Mouse (Mus musculus): ENCODE data around the gene Rasl12.

Gene Rasl12

GRCm38 (mm10) chr9:65392638-65393364, 5.5 kb upstream of the Rasl12 start:
- 38% methylated on average over 6 of the region's 6 CpGs for WGBS

GRCm38 (mm10) chr9:65393606-65394005, 4.7 kb upstream of the Rasl12 start:
- WGBS = 62% methylated on average over 2 of the region's 2 CpGs

GRCm38 (mm10) chr9:65394360-65394759, 3.9 kb upstream of the Rasl12 start:
- 74% methylated on average over 2 of the region's 2 CpGs for WGBS

GRCm38 (mm10) chr9:65399934-65400333, 1.6 kb downstream of the Rasl12 start:
- 93% methylated on average over 6 of the region's 6 CpGs for WGBS

- 42% methylated on average over 15 of the region's 15 CpGs for whole genome bisulfite sequencing
These were observed 6.3 kb downstream of the Rasl12 start for GRCm38 (mm10) chr9:65404331-65405183.

GRCm38 (mm10) chr9:65405184-65405449, 6.8 kb downstream of the Rasl12 start:
- WGBS = 72% methylated on average over 2 of the region's 2 CpGs

GRCm38 (mm10) chr9:65407327-65407726, 9.0 kb downstream of the Rasl12 start:
- WGBS = 90% methylated on average over 5 of the region's 5 CpGs

- 64% methylated on average over 3 of the region's 3 CpGs for WGBS
These were observed 9.6 kb downstream of the Rasl12 start for GRCm38 (mm10) chr9:65407861-65408260.

GRCm38 (mm10) chr9:65408871-65409295, 10.6 kb downstream of the Rasl12 start:
- WGBS = 70% methylated on average over 5 of the region's 5 CpGs

GRCm38 (mm10) chr9:65410378-65410777, 12.1 kb downstream of the Rasl12 start:
- WGBS = 87% methylated on average over 8 of the region's 8 CpGs

- 63% methylated on average over 3 of the region's 3 CpGs for WGBS
These were observed 13.0 kb downstream of the Rasl12 start for GRCm38 (mm10) chr9:65411326-65411725.

- 51% methylated on average over 3 of the region's 3 CpGs for WGBS
These were observed 19.4 kb downstream of the Rasl12 start for GRCm38 (mm10) chr9:65417738-65418137.

- 83% methylated on average over 3 of the region's 3 CpGs for WGBS
These were observed 21.3 kb downstream of the Rasl12 start for GRCm38 (mm10) chr9:65419633-65420032.

GRCm38 (mm10) chr9:65422760-65423501, 24.6 kb downstream of the Rasl12 start, which contains the start of gene Slc51b:
Gene Slc51b, minus strand, starts transcription at chr9:65422955.
- WGBS = 89% methylated on average over 11 of the region's 11 CpGs

- WGBS = 65% methylated on average over 3 of the region's 3 CpGs
These were observed 26.1 kb downstream of the Rasl12 start for GRCm38 (mm10) chr9:65424393-65424792.

- 78% methylated on average over 2 of the region's 2 CpGs for WGBS
These were observed 29.2 kb downstream of the Rasl12 start for GRCm38 (mm10) chr9:65427511-65427910.

GRCm38 (mm10) chr9:65428003-65428402, 29.7 kb downstream of the Rasl12 start:
- 91% methylated on average over 5 of the region's 5 CpGs for WGBS

GRCm38 (mm10) chr9:65430921-65431320, 32.6 kb downstream of the Rasl12 start:
- 96% methylated on average over 5 of the region's 5 CpGs for WGBS

GRCm38 (mm10) chr9:65432236-65432635, 33.9 kb downstream of the Rasl12 start:
- under 1% methylated on average over 3 of the region's 3 CpGs for WGBS

GRCm38 (mm10) chr9:65434140-65434539, 35.8 kb downstream of the Rasl12 start:
- 64% methylated on average over 5 of the region's 5 CpGs for WGBS

- 55% methylated on average over 4 of the region's 4 CpGs for WGBS
These were observed 36.9 kb downstream of the Rasl12 start for GRCm38 (mm10) chr9:65435211-65435610.

- WGBS = under 1% methylated on average over 54 of the region's 54 CpGs
These were observed 37.5 kb downstream of the Rasl12 start, which contains the start of gene Mtfmt for GRCm38 (mm10) chr9:65435671-65436301. Gene Mtfmt, plus strand, starts transcription at chr9:65435782.

All from cerebral cortex, adult 2 months (tissue).